Mouse (Mus musculus): Measurements from ENCODE around the gene Ccnl2.
"Not testable (repeated sequence)": the region's sequence is repeated elsewhere in the genome, so short reads cannot be mapped to it uniquely, and the experiment has no call there.

Gene Ccnl2

GRCm38 (mm10) chr4:155811929-155812664 lies at the start of gene Ccnl2:
Gene Ccnl2 (plus strand): TSS chr4:155812489.
- peak; percentile 81 for DNase-seq (ENCODE audit: low spot score)

GRCm38 (mm10) chr4:155769496-155769879 lies 42.8 kb upstream of the Ccnl2 start:
- DNase-seq (ENCODE audit: low spot score): no peak

- DNase-seq (ENCODE audit: low spot score): peak; percentile 94
Observed at GRCm38 (mm10) chr4:155769880-155770512, 42.3 kb upstream of the Ccnl2 start.

GRCm38 (mm10) chr4:155770626-155771025 lies 41.7 kb upstream of the Ccnl2 start:
- no peak for DNase-seq (ENCODE audit: low spot score)

GRCm38 (mm10) chr4:155771706-155772105 lies 40.6 kb upstream of the Ccnl2 start:
- no peak for DNase-seq (ENCODE audit: low spot score)

GRCm38 (mm10) chr4:155772786-155773185 lies 39.5 kb upstream of the Ccnl2 start:
- DNase-seq (ENCODE audit: low spot score): no peak

GRCm38 (mm10) chr4:155773335-155774078 lies 38.8 kb upstream of the Ccnl2 start:
- DNase-seq (ENCODE audit: low spot score): no peak

GRCm38 (mm10) chr4:155774280-155774754 lies 38.0 kb upstream of the Ccnl2 start, which contains the start of gene Vwa1:
Gene Vwa1 (minus strand): TSS chr4:155774698.
- peak; percentile 80 for DNase-seq (ENCODE audit: low spot score)

- peak; percentile 57 for DNase-seq (ENCODE audit: low spot score)
Observed at GRCm38 (mm10) chr4:155774971-155775740, 37.1 kb upstream of the Ccnl2 start.

GRCm38 (mm10) chr4:155775855-155776254 lies 36.4 kb upstream of the Ccnl2 start:
- no peak for DNase-seq (ENCODE audit: low spot score)

- DNase-seq (ENCODE audit: low spot score): no peak
Observed at GRCm38 (mm10) chr4:155776704-155777335, 35.5 kb upstream of the Ccnl2 start.

- DNase-seq (ENCODE audit: low spot score): no peak
Observed at GRCm38 (mm10) chr4:155777816-155778215, 34.5 kb upstream of the Ccnl2 start.

GRCm38 (mm10) chr4:155779498-155779897 lies 32.8 kb upstream of the Ccnl2 start:
- DNase-seq (ENCODE audit: low spot score): no peak

GRCm38 (mm10) chr4:155780895-155781294 lies 31.4 kb upstream of the Ccnl2 start:
- no peak for DNase-seq (ENCODE audit: low spot score)

GRCm38 (mm10) chr4:155783486-155784080 lies 28.7 kb upstream of the Ccnl2 start:
- no peak for DNase-seq (ENCODE audit: low spot score)

- DNase-seq (ENCODE audit: low spot score): peak; percentile 76
Observed at GRCm38 (mm10) chr4:155784081-155784701, 28.1 kb upstream of the Ccnl2 start.

- DNase-seq (ENCODE audit: low spot score): no peak
Observed at GRCm38 (mm10) chr4:155785246-155785645, 27.0 kb upstream of the Ccnl2 start.

- DNase-seq (ENCODE audit: low spot score): no peak
Observed at GRCm38 (mm10) chr4:155785819-155786218, 26.5 kb upstream of the Ccnl2 start, which contains the start of gene Tmem88b. Gene Tmem88b (minus strand): TSS chr4:155785874.

- DNase-seq (ENCODE audit: low spot score): no peak
Observed at GRCm38 (mm10) chr4:155788300-155788699, 24.0 kb upstream of the Ccnl2 start.

GRCm38 (mm10) chr4:155788833-155789232 lies 23.5 kb upstream of the Ccnl2 start:
- DNase-seq (ENCODE audit: low spot score): not testable (repeated sequence)
